Mouse (Mus musculus) midbrain, embryonic 14.5 days (tissue): ENCODE data around the gene Kcnmb2. TPM values are rescaled to one million over a fixed set of nuclear protein-coding genes. Genes with fewer than 3 reads are reported as not detected.

Experiments
- ATAC-seq: fragments of 200-750 bp; cut with Nextera tagmentation; 2 replicates; pipeline ENCODE4 v1.8.0; 2017; ENCODE audit warnings: moderate number of reproducible peaks, moderate library complexity; ENCODE audit not compliant: low FRiP score, low TSS enrichment
- DNase-seq: peaks from one replicate; pipeline ENCODE4 v3.0.0-alpha.2; 2015
- H3K27ac ChIP-seq: fragments of 300-500 bp; sonication (generic); replicated peaks from 2 replicates; pipeline ENCODE4 v1.5.1; 2014; ENCODE audit warnings: mild to moderate bottlenecking, low read depth, low read length, moderate library complexity
- H3K27me3 ChIP-seq: fragments of 300-500 bp; sonication (generic); 2 replicates; pipeline ENCODE4 v1.6.1; 2014; ENCODE audit warnings: low read length, control low read depth, mixed read lengths; ENCODE audit not compliant: control insufficient read depth, insufficient read depth
- H3K36me3 ChIP-seq: fragments of 300-500 bp; sonication (generic); 2 replicates; pipeline ENCODE4 v1.6.1; 2014; ENCODE audit warnings: low read length, control low read depth; ENCODE audit not compliant: control insufficient read depth, insufficient read depth
- H3K4me1 ChIP-seq: fragments of 300-500 bp; sonication (generic); 2 replicates; pipeline ENCODE4 v1.6.1; 2014; ENCODE audit warnings: mild to moderate bottlenecking, antibody characterized with exemption, low read length, control low read depth; ENCODE audit not compliant: control insufficient read depth, insufficient read depth
- H3K4me2 ChIP-seq: fragments of 300-500 bp; sonication (generic); 2 replicates; pipeline ENCODE4 v1.6.1; 2014; ENCODE audit warnings: mild to moderate bottlenecking, low read length, moderate library complexity
- H3K4me3 ChIP-seq: fragments of 300-500 bp; sonication (generic); replicated peaks from 2 replicates; pipeline ENCODE4 v1.5.1; 2014; ENCODE audit warnings: low read depth, low read length
- H3K9ac ChIP-seq: fragments of 300-500 bp; sonication (generic); replicated peaks from 2 replicates; pipeline ENCODE4 v1.6.1; 2014; ENCODE audit warnings: mild to moderate bottlenecking, low read length, moderate library complexity
- H3K9me3 ChIP-seq: fragments of 300-500 bp; sonication (generic); 2 replicates; pipeline ENCODE4 v1.6.1; 2016; ENCODE audit warnings: low read length, control low read depth, mixed read lengths; ENCODE audit not compliant: control insufficient read depth
- WGBS: fragments of 180-500 bp; shearing (Covaris S2); extraction: QIAGEN DNeasy Blood & Tissue Kit; methylation state at CpG from one replicate; pipeline ENCODE4 v1.1.7; 2014; 5-methylcytosine and 5-hydroxymethylcytosine counted together
- polyA plus RNA-seq: library from polyadenylated mRNA; unstranded; fragments of >200 nt; fragmentation: Nextera tagmentation; extraction: Ambion mirVana; gene quantifications from 2 replicates; pipeline ENCODE4 v1.2.1, GENCODE M21; 2014

Kcnmb2 gene
- polyA plus RNA-seq, 1 experiment from 2014 or later, result 10.8 TPM

- ATAC-seq (no peak), DNase-seq (no peak)
- Histone ChIP-seq H3K4me1 (no peaks in the 10 kb centered on the region), H3K27me3 (no peaks in the 10 kb centered on the region), H3K9ac (no peak overlapping the region), H3K27ac (no peak overlapping the region), H3K36me3 (no peaks in the 10 kb centered on the region), H3K4me2 (no peak overlapping the region), H3K9me3 (no peaks in the 10 kb centered on the region), H3K4me3 (no peak overlapping the region)
- WGBS, result 97% methylated on average over 3 of the region's 3 CpGs
Measured at GRCm38 (mm10) chr3:31963076-31963475, 60.8 kb downstream of the Kcnmb2 start.

GRCm38 (mm10) chr3:31979661-31980060, 77.4 kb downstream of the Kcnmb2 start:
- no peak overlapping the region for H3K27ac ChIP-seq
- no peak overlapping the region for H3K4me3 ChIP-seq
- H3K4me2 ChIP-seq, result no peak overlapping the region
- H3K36me3 ChIP-seq, result no peaks in the 10 kb centered on the region
- no peaks in the 10 kb centered on the region for H3K4me1 ChIP-seq
- no peaks in the 10 kb centered on the region for H3K27me3 ChIP-seq
- 29% methylated on average over 3 of the region's 3 CpGs for WGBS
- ATAC-seq (no peak), DNase-seq (peak; percentile 27)
- no peaks in the 10 kb centered on the region for H3K9me3 ChIP-seq
- H3K9ac ChIP-seq, result no peak overlapping the region

GRCm38 (mm10) chr3:31982444-31982843, 80.1 kb downstream of the Kcnmb2 start:
- 40% methylated on average over 5 of the region's 5 CpGs for WGBS

GRCm38 (mm10) chr3:31985103-31985502, 82.8 kb downstream of the Kcnmb2 start:
- no peak overlapping the region for H3K4me3 ChIP-seq
- no peak for ATAC-seq
- no peak overlapping the region for H3K9ac ChIP-seq
- DNase-seq, result no peak
- H3K27me3 ChIP-seq, result no peaks in the 10 kb centered on the region
- H3K4me2 ChIP-seq, result no peak overlapping the region
- H3K27ac ChIP-seq, result no peak overlapping the region
- H3K9me3 ChIP-seq, result no peaks in the 10 kb centered on the region
- 67% methylated on average over 4 of the region's 4 CpGs for WGBS
- no peaks in the 10 kb centered on the region for H3K4me1 ChIP-seq
- no peaks in the 10 kb centered on the region for H3K36me3 ChIP-seq

More at GRCm38 (mm10) chr3:31982444-31982843, 80.1 kb downstream of the Kcnmb2 start:
- peak; percentile 34 for DNase-seq
- no peak overlapping the region for H3K4me3 ChIP-seq
- H3K9me3 ChIP-seq, result no peaks in the 10 kb centered on the region
- no peak overlapping the region for H3K4me2 ChIP-seq
- no peak overlapping the region for H3K9ac ChIP-seq
- no peak overlapping the region for H3K27ac ChIP-seq
- no peaks in the 10 kb centered on the region for H3K36me3 ChIP-seq
- H3K4me1 ChIP-seq, result no peaks in the 10 kb centered on the region
- H3K27me3 ChIP-seq, result no peaks in the 10 kb centered on the region
- no peak for ATAC-seq

- no peak overlapping the region for H3K9ac ChIP-seq
- no peak overlapping the region for H3K4me2 ChIP-seq
- DNase-seq (no peak), ATAC-seq (no peak)
- no peaks in the 10 kb centered on the region for H3K27me3 ChIP-seq
- no peak overlapping the region for H3K4me3 ChIP-seq
- H3K36me3 ChIP-seq, result no peaks in the 10 kb centered on the region
- H3K9me3 ChIP-seq, result no peaks in the 10 kb centered on the region
- H3K27ac ChIP-seq, result no peak overlapping the region
- H3K4me1 ChIP-seq, result no peaks in the 10 kb centered on the region
- WGBS, result 90% methylated on average over 5 of the region's 5 CpGs
Measured at GRCm38 (mm10) chr3:31991526-31992045, 89.3 kb downstream of the Kcnmb2 start.

GRCm38 (mm10) chr3:32011566-32011965, 109.3 kb downstream of the Kcnmb2 start:
- no peak for ATAC-seq
- no peak overlapping the region for H3K27ac ChIP-seq
- WGBS, result 90% methylated on average over 5 of the region's 5 CpGs

GRCm38 (mm10) chr3:32012205-32012931, 110.1 kb downstream of the Kcnmb2 start:
- no peak for DNase-seq
- no peak for ATAC-seq

More at GRCm38 (mm10) chr3:32011566-32011965, 109.3 kb downstream of the Kcnmb2 start:
- Histone ChIP-seq H3K4me2 (no peak overlapping the region), H3K9ac (no peak overlapping the region), H3K36me3 (no peaks in the 10 kb centered on the region), H3K27me3 (no peaks in the 10 kb centered on the region), H3K9me3 (no peaks in the 10 kb centered on the region), H3K4me3 (no peak overlapping the region), H3K4me1 (no peaks in the 10 kb centered on the region)
- no peak for DNase-seq

GRCm38 (mm10) chr3:32020981-32021380, 118.7 kb downstream of the Kcnmb2 start:
- Histone ChIP-seq H3K4me2 (no peak overlapping the region), H3K4me1 (no peaks in the 10 kb centered on the region), H3K27ac (no peak overlapping the region), H3K36me3 (no peaks in the 10 kb centered on the region), H3K4me3 (no peak overlapping the region), H3K27me3 (no peaks in the 10 kb centered on the region), H3K9ac (no peak overlapping the region), H3K9me3 (no peaks in the 10 kb centered on the region)
- DNase-seq (no peak), ATAC-seq (no peak)
- 91% methylated on average over 6 of the region's 6 CpGs for WGBS

More at GRCm38 (mm10) chr3:32012205-32012931, 110.1 kb downstream of the Kcnmb2 start:
- Histone ChIP-seq H3K9ac (no peak overlapping the region), H3K4me3 (no peak overlapping the region), H3K27ac (no peak overlapping the region), H3K4me2 (no peak overlapping the region), H3K9me3 (no peaks in the 10 kb centered on the region), H3K36me3 (no peaks in the 10 kb centered on the region), H3K27me3 (no peaks in the 10 kb centered on the region), H3K4me1 (no peaks in the 10 kb centered on the region)
- WGBS, result 81% methylated on average over 12 of the region's 12 CpGs
